Mouse (Mus musculus) layer of hippocampus, adult 8-10 months (tissue): ENCODE results near the gene Kank3. TPM values are rescaled to one million over a fixed set of nuclear protein-coding genes. Genes with fewer than 3 reads are reported as not detected.

ENCODE experiments used
- DNase-seq, 2 experiments: peaks; one replicate each; pipeline ENCODE4 v3.0.0; 2022; ENCODE audit warnings: low spot score in 2 of 2
- total RNA-seq, 4 experiments: library from RNA; stranded (reverse); gene quantifications; 2 replicates each; pipeline ENCODE4 v1.2.4; 2022

Kank3 gene
- 10 to 100 TPM; 26.9 to 41.2 (median 31.4) TPM for total RNA-seq

DNA sequence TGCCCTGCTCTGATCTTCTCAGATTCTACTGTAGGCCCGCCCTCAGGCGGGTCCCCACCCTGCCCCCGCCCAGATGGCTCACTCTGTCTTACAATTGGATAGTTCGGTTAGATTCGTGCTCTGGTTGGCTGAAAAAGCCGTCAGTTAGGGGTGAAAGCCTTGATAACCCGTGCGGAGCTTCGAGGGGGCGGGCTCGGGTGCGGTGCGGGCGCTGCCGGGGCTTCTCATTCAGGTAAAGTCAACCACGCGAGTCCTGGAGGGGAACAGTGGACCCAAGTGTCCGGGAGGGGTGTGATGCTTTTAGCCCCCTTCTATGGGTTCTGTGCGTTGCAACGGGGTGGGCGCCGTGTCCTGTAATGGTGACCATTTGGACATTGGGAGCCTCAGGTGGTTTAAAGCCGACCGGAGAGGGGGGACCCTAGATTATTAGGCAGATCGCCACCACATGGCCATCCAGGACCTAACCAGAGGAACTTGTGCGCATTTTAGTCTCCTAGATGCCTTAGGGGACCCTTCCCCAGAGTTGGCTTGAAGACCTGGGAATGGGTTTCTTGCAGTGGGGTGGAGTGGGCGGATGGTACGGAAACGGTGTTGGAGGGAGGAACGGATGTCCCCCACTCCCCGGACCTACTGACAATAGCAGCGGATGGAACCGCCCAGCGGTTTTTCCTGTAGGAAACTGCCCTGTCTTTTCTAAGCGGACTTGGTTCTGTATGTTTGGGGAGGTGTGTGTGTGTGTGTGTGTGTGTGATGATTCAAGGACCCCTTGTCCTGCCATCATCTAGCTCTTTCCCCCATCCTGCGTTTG, at the start of gene Kank3:
Gene Kank3 (plus strand): TSS at position 186 of the 808 bp plus-strand sequence.
- DNase-seq, result peak; percentile 88 to 93

DNA sequence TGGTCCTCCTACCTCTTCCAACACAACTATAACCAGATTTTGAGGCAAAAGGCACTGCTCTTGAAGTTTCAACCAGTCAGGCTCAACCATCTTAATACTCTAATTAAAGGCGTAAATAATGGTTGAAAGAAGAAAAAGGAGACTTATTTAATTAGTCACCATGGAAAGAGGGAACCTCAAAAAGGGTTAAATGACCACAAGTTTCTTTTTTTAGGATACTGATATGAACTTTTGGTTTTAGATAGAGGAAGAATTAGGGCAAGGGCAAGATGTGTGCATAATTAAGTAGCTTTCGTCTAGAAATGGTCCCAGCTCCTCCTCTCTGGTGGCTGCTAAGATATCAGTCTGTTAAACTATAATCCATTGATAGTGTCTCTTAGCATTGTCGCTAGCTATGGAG, 43.9 kb upstream of the Kank3 start:
- DNase-seq, result no peak

DNA sequence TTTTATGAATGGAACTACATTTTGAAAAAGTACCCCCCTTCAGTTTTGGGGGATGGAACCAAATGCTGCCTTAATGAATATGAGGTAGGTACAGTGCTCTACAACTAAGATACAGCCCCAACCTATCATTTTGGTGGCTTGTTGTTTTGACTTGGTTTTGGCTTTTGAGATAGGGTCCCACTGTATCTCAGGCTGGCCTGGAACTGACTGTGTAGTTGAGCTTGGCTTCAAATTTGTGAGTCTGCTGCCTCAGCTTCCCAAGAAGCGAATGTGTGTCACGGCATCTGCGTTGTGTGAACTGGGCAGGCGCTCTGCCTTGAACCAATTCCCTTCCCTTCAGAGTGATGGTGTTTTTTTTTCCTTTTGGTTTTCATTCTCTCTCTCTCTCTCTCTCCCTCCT, 38.7 kb upstream of the Kank3 start:
- DNase-seq, result no peak

DNA sequence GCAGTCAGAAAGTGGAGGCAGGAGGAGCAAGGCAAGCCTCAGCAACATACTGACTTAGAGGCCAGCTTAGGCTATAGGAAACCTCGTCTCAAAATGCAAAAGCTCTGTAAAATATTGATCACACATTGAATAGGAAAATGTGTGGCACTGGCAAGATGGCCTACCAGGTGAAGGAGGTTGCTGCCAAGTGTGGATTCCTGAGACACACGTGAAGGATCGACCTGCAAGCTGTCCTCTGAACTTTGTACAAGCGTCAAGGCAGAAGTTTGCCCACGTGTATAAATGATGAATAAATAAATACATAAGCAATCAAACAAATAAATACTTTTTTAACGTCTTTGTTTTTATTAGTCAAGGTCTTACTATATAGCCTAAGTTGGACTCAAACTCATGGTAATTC, 36.9 kb upstream of the Kank3 start:
- DNase-seq, result no peak

DNA sequence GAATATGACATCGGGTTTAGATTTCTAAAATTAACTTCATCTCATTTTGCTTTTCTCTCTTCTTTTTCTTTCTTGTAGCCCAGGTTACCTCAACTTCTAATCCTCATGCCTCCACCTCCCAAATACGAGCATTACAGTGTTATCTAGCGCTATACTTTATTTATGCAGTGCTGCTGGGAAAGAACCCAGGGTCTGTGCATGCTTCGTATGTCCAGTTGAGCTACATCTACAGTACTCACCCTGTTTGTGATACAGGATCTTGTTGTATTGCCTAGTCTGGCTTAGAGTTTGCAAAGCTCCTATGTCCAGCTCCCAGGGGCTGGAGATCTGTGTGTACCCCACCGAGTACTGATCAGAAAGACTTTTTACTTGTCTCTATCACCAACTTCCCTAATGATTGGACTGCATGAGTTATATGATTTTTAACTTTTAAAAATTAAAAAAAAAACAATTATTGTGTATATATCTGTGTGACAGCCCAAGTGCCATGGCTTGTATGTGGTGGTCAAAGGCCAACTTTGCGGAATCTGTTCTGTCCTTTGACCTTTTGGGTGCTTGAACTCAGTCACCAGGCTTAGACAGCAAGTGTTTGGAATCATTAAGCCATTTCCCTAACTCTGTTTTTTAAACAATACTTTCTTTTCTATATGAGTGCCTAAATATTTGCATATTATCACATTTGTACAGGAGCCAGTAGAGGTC, 36.3 kb upstream of the Kank3 start:
- DNase-seq, result no peak

DNA sequence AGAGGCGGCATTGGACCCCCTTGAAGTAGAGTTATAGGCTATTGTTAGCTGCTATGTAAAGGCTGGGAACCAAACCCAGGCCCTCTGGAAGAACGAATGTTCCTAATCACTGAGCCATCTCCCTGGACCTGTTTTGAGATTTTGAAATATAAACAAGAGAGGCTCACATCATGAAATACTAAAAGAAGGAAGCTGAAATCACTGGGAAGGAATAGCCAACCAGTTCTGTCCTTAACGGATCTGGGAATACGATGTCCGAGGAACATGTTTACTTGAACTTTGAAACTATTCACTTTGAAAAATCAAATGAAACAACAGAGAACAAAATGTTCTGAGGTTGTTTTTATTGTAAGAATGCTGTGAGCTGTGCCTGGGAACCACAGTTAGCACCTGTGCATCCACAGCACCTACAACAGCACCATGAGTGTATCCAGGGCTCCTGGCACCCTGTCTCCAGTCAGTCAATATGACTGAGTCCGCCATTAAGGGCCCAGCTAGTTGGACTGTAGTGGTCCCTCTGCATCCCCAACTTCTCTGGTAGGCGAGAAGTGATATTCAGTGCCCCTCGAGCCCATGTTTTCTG, 35.7 kb upstream of the Kank3 start:
- DNase-seq, result no peak

DNA sequence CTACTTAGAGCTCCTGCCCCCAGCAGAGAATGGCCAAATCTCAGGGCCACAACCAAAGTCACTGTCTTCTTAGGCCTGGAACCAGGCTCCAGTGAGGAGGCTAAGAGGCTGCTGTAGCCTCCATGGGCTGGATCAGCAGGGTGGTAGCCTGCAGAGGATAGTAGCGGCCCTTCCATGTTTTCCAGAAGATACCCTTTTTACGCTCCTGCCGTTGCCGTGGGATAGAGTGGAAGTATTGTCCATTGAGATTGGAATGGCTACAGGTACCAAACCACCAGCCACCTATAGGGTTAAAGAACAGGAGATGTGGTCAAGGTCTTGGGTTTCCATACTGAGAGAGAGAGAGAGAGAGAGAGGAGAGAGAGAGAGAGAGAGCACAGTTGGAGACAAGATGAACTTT, 35.0 kb upstream of the Kank3 start:
- DNase-seq, result no peak

DNA sequence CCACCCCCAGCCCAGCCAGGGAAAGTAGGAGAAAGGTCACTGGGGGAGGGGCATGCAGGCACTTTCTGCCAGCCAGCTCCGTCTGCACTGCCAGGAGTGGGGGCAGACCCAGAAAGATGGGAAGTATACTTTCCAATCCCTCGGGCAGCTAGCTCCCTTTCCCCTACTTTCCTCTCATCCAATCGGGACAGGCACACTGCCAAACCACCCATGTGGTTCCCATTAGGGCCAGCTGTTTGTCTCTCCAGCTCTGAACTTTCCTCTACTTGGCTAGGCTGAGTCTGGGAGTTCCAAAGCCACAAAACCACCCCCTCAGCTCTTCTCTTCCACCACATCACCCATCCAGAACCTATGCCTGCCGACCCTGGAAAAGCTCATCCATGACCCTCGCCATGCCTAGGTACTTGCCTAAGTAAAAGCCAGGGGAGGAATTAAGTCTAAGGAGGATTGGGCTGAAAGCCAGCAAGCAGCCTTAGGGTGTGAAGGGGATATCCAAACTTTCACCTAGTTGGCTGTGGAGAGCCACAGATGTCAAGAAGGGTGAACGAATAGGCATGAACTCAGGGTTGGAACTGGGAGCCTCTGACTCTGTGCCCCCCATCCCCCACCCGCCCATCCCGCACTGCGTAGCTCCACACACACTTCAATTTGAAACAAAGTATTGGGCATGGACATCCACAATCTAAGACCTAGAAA, 30.9 kb upstream of the Kank3 start:
- DNase-seq, result peak; percentile 89 to 91

DNA sequence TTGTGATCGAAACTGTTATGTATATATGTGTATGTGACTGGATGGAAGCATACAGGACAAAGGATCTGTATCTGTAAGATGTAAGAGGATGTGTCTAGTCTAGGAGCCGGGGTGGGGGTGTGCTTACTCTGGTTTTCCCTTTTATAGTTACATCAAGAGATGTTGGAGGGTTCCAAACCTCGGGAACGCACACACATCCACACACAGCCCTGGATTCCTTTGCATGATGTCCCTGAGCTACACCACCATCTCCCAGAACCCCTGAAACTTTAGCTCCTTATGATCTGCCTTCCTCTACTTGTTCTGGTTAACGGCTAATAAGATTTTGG, 30.4 kb upstream of the Kank3 start:
- DNase-seq, result no peak

DNA sequence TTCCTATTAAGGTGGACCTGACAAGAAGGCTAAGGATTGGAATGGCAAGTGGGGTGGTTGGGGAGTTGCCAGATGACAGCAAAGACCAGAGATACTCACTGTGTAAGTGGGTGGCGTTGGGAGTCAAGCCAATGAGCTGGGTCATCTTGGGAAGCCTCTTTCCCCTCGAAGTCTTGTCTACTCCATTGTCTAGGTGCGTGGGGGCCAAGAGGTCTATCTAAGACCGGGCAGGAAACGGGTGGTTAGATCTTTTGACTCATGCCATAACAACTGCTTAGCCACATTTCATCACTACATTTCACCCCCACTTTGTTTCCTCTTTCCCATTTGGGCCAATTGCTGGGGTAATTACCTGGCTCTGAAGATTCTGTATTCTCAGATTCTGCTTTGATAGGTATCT, 29.9 kb upstream of the Kank3 start:
- no peak for DNase-seq

DNA sequence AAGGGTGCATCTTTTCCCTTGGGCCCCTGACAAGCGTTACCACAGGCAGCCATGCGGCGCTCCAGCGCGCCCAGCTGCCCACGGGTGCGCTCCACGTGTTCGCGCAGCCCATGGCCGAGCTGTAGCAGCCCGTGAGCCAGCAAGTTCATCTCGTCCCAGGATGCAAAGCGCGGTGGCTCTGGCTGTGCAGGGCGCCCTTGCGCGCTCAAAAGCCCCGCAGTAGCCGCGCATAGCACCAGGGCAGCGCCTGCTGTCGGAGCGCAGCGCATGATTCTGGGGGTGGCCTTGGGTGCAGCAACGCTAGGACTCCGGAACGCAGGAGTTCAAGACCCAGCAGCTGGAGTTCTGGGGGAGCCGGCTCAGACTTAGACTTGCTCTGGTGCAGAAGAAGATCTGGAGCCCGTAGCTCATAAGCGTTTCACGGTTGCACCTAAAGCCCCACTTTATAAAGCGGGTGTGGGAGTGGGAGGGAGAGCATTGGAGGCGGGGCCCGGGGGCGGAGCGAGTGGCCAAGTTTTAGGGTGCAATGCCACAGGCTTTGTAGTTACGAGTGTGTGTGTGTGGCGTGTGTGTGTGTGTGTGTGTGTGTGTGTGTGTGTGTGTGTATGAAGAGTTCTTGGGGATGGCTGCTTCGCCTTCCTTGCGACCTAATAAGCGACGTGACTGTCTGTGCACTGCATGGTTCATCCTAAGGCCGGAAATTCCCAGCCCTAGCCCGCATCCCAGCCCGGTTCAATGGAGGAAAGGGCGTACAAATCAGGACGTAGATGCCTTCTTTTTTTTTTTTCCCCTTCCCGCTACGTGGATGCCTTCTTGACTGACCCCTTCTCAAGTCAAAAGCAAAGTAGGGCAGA, 29.0 kb upstream of the Kank3 start, which contains the start of gene Angptl4:
Gene Angptl4 (minus strand): TSS at position 707 of the 854 bp plus-strand sequence.
- peak; percentile 31 to 42 for DNase-seq

DNA sequence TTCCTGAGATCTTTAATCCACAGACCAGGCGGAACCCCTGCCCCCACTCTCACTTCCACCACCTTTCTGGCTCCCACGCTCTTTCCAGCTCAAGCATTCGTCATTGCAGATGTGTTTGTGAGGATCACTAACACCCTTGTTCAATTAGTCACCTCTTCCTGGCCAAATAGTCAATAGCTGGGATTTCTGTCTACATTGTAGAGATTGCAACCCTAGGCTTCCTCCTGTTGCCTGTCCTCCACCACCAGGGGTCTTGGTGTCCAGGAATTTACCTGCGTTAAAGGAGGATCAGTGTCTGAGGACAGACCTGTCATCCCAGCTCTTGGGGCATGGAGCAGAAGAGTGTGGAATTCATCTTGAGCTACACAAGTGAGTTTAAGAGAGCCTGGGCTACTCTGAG, 28.3 kb upstream of the Kank3 start:
- no peak for DNase-seq

DNA sequence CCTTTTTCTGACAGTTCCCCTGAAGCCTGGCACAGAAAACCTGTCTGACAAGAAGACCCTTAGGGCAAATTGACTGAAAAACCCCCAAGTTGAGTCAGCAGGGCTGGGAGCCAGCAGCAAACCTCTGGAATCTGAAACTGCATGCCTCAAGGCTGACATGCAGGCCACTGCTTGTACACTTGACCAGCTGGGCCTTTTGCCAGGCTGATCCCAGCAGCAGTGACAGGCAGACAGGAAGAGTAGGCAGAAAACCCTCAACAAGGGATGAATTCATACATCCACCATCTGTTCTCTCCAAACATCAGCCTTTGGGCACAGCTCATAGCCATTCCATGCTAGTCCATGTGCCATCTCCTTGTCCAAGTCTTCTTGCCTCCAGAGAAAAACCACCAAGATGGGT, 26.9 kb upstream of the Kank3 start:
- DNase-seq, result no peak

DNA sequence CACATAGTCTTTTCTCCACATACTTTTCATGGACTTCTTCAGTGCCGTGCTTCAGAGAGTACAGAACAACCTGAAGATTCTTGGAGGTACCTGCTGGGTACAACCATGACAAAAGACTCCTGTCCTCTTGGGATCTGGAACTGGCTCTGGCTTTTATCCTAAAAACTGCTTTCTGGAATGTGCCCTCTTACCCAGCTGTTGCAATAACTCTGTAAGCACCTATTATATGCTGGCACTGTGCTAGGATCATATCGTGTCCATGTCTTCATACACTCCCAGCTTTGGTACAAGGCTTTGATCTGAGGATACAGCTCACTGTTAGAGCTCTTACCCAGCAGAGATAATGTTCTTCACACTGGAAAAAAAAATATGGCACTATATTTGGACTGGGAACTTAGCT, 25.4 kb upstream of the Kank3 start:
- DNase-seq, result no peak

DNA sequence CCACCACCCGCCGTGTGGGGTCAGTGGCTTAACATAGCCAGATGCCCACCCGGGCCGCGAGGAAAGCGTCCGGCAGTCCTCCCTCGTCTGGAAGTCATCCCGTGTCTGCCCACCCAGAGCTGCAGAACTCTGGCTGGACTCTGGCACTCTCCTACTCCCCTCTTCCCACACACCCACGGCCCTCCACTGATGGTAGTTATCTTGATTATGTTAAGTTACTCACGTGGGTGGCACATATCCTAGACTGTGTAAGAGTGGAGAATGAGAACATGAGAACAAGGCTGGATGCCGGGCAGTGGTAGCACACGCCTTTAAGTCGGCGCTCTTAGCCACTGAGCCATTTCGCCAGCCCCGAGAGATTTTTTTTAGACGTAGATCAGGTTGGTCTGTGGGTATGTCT, 23.9 kb upstream of the Kank3 start:
- no peak for DNase-seq

DNA sequence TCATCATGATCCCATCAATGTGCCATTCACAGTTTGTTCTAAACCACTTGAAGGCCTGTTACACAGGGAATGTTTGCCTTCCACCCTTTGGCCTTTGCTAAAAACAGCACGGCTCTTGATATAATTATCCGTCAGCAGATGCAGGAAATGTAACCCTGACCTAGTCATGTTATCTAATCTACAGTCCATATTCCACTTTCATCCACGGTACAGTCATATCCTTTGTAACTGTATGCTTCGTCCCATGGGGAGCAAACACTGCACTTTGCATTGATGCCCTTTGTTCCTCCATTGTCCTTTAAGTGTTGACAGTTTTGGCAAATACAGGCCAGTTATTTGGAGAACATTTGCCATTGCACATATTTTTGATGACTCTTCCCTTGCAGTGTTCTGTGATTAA, 21.6 kb upstream of the Kank3 start:
- no peak for DNase-seq

DNA sequence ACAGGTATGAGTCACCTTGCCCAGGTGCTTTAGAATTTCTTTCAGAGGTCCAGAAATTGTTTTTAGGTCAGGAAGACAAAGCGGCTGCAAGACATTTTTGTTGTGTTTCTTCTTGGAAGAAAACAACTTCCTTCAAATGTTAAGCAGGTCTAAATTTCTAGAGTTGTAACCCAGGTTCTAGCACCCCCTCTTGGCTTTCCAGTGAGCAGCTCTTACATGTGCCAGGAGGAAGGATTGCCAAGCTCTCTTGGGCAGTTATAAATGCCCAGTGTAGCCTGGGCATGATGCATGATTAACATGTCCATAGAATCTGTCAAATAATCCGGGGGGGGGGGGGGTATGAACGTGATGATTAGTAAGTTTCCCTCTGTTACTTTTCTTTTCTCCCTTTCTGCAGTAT, 12.0 kb upstream of the Kank3 start:
- DNase-seq, result no peak

DNA sequence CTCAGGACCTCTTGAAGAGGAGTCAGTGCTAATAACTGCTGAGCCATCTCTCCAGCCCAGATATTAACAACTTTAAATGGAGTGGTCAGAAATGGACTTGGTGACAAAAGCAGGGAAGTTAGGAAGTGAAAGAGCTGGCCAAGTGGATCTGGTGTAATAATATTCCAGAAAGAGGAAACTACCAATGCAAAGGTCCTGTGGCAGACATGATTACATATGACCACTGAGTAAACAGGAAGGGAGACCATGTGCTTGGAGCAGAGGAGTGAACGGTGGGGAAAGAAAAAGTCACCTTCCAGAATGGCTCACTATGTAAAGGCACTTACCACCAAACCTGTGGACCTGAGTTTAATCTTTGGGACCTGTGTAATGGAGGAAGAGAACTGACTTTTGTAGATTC, 11.0 kb upstream of the Kank3 start:
- DNase-seq, result no peak

DNA sequence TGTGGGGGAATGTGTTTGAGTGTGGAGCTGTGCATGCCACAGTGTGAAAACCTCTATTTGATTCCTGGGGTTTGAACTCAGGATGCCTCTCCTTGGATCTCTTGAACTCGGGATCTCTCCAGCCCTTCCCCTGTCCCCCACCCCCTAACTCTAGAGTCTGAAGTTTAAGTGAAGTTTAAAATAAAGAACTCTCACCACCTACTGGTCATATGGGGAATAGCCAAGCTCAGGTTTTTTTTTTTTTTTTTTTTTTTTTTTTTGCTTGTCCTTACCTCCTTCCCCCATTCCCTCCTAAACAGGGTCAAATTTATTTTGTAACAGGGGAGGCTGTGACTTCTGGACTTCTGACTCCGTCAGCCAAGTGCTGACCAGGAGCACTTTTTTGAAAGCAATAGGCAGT, 8.1 kb upstream of the Kank3 start:
- DNase-seq, result no peak

DNA sequence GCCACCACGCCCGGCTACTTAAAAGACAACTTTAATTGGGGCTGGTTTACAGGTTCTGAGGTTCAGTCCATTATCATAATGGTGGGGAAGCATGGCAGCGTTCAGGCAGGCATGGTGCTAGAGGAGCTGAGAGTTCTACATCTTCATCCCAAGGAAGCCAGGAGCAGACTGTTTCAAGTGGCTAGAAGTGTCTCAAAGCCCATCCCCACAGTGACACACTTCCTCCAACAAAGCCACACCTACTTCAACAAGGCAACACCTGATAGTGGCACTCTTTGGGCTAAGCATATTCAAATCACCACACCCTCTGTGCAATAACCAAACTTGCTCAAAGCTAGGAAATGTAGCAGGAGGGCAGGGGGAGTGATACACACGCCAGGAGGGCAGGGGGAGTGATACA, 6.1 kb upstream of the Kank3 start:
- no peak for DNase-seq

DNA sequence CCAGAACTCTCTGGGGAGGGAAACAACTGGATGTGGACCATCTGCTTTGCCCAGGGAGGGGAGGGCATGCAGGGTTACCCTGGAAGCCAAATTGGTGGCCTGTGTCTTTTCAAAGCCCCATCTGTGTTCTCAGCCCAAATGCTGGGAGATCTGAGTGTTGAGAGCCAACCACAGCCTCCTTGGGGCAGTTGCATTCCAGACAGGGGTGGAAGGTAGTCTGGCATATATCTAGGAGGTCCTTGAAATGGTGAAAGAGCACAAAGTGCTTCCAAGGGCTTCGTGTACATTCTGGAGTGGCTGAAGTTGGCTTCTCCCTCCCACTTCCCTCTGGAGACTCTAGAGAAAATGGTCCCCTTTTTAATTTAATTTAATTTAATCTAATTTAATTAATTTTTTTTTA, 5.6 kb upstream of the Kank3 start:
- DNase-seq, result no peak
